Mouse (Mus musculus): Measurements from ENCODE around the gene Fkbp5. TPM values are rescaled to one million over a fixed set of nuclear protein-coding genes. Genes with fewer than 3 reads are reported as not detected.

Gene Fkbp5
- polyA plus RNA-seq, 1 experiment from 2014 or later: 10.0 TPM

GRCm38 (mm10) chr17:28513337-28513736, 4.0 kb downstream of the Fkbp5 start:
- Histone ChIP-seq H3K9me3 (ENCODE audit: control insufficient read depth, low read length) (no peaks in the 10 kb centered on the region), H3K4me3 (ENCODE audit: low read length) (no peak overlapping the region), H3K36me3 (ENCODE audit: control insufficient read depth, insufficient read depth, low read length) (no peaks in the 10 kb centered on the region), H3K9ac (ENCODE audit: low read depth, low read length) (no peak overlapping the region), H3K4me2 (replicated peaks; ENCODE audit: low read depth, low read length) (no peak overlapping the region), H3K4me1 (ENCODE audit: control insufficient read depth, insufficient read depth, low read length) (peaks cover 25% of the 10 kb centered on the region), H3K27me3 (ENCODE audit: control insufficient read depth, insufficient read depth, low read length) (no peaks in the 10 kb centered on the region), H3K27ac (ENCODE audit: low read depth, low read length) (no peak overlapping the region)
- ATAC-seq (ENCODE audit: low FRiP score, low TSS enrichment): no peak
- WGBS: 61% methylated on average over 1 of the region's 1 CpGs

GRCm38 (mm10) chr17:28512696-28513095, 4.6 kb downstream of the Fkbp5 start:
- H3K4me1 ChIP-seq (ENCODE audit: control insufficient read depth, insufficient read depth, low read length): peaks cover 25% of the 10 kb centered on the region
- H3K27ac ChIP-seq (ENCODE audit: low read depth, low read length): peak overlapping the region; percentile 44; the same call in 1 of the 2 replicates
- H3K9ac ChIP-seq (ENCODE audit: low read depth, low read length): no peak overlapping the region
- H3K36me3 ChIP-seq (ENCODE audit: control insufficient read depth, insufficient read depth, low read length): no peaks in the 10 kb centered on the region
- no peak overlapping the region for H3K4me2 ChIP-seq (replicated peaks; ENCODE audit: low read depth, low read length)
- no peak overlapping the region for H3K4me3 ChIP-seq (ENCODE audit: low read length)
- 24% methylated on average over 6 of the region's 6 CpGs for WGBS
- H3K27me3 ChIP-seq (ENCODE audit: control insufficient read depth, insufficient read depth, low read length): no peaks in the 10 kb centered on the region
- ATAC-seq (ENCODE audit: low FRiP score, low TSS enrichment): no peak
- H3K9me3 ChIP-seq (ENCODE audit: control insufficient read depth, low read length): no peaks in the 10 kb centered on the region

- no peak overlapping the region for H3K4me3 ChIP-seq (ENCODE audit: low read length)
- H3K36me3 ChIP-seq (ENCODE audit: control insufficient read depth, insufficient read depth, low read length): no peaks in the 10 kb centered on the region
- H3K9ac ChIP-seq (ENCODE audit: low read depth, low read length): no peak overlapping the region
- no peaks in the 10 kb centered on the region for H3K9me3 ChIP-seq (ENCODE audit: control insufficient read depth, low read length)
- no peaks in the 10 kb centered on the region for H3K27me3 ChIP-seq (ENCODE audit: control insufficient read depth, insufficient read depth, low read length)
- 26% methylated on average over 9 of the region's 9 CpGs for whole genome bisulfite sequencing
- ATAC-seq (ENCODE audit: low FRiP score, low TSS enrichment): no peak
- H3K4me1 ChIP-seq (ENCODE audit: control insufficient read depth, insufficient read depth, low read length): peaks cover 30% of the 10 kb centered on the region
- H3K27ac ChIP-seq (ENCODE audit: low read depth, low read length): 0 out of 2 replicates have a peak overlapping the region, but pooled peaks have one; percentile 44
- no peak overlapping the region for H3K4me2 ChIP-seq (replicated peaks; ENCODE audit: low read depth, low read length)
Observed at GRCm38 (mm10) chr17:28511616-28512541, 5.4 kb downstream of the Fkbp5 start.

- Histone ChIP-seq H3K36me3 (ENCODE audit: control insufficient read depth, insufficient read depth, low read length) (no peaks in the 10 kb centered on the region), H3K4me3 (ENCODE audit: low read length) (peak overlapping the region; percentile 17), H3K27ac (ENCODE audit: low read depth, low read length) (peak overlapping the region; percentile 59; the same call in 1 of the 2 replicates), H3K4me2 (replicated peaks; ENCODE audit: low read depth, low read length) (peak overlapping the region; percentile 41), H3K27me3 (ENCODE audit: control insufficient read depth, insufficient read depth, low read length) (no peaks in the 10 kb centered on the region), H3K9me3 (ENCODE audit: control insufficient read depth, low read length) (no peaks in the 10 kb centered on the region), H3K4me1 (ENCODE audit: control insufficient read depth, insufficient read depth, low read length) (peaks cover 34% of the 10 kb centered on the region), H3K9ac (ENCODE audit: low read depth, low read length) (peak overlapping the region; percentile 37)
- 6% methylated on average over 23 of the region's 28 CpGs for WGBS
- ATAC-seq (ENCODE audit: low FRiP score, low TSS enrichment): no peak
Observed at GRCm38 (mm10) chr17:28510445-28511342, 6.6 kb downstream of the Fkbp5 start.

- WGBS: 25% methylated on average over 4 of the region's 5 CpGs
- H3K36me3 ChIP-seq (ENCODE audit: control insufficient read depth, insufficient read depth, low read length): no peaks in the 10 kb centered on the region
- H3K4me1 ChIP-seq (ENCODE audit: control insufficient read depth, insufficient read depth, low read length): peaks cover 28% of the 10 kb centered on the region
- ATAC-seq (ENCODE audit: low FRiP score, low TSS enrichment): no peak
- peak overlapping the region; percentile 65 for H3K27ac ChIP-seq (ENCODE audit: low read depth, low read length)
- no peak overlapping the region for H3K4me3 ChIP-seq (ENCODE audit: low read length)
- H3K4me2 ChIP-seq (replicated peaks; ENCODE audit: low read depth, low read length): no peak overlapping the region
- H3K9ac ChIP-seq (ENCODE audit: low read depth, low read length): no peak overlapping the region
- no peaks in the 10 kb centered on the region for H3K9me3 ChIP-seq (ENCODE audit: control insufficient read depth, low read length)
- H3K27me3 ChIP-seq (ENCODE audit: control insufficient read depth, insufficient read depth, low read length): no peaks in the 10 kb centered on the region
Observed at GRCm38 (mm10) chr17:28507496-28507895, 9.8 kb downstream of the Fkbp5 start.

GRCm38 (mm10) chr17:28506895-28507294, 10.4 kb downstream of the Fkbp5 start:
- WGBS: 12% methylated on average over 5 of the region's 5 CpGs
- no peaks in the 10 kb centered on the region for H3K36me3 ChIP-seq (ENCODE audit: control insufficient read depth, insufficient read depth, low read length)
- no peaks in the 10 kb centered on the region for H3K27me3 ChIP-seq (ENCODE audit: control insufficient read depth, insufficient read depth, low read length)
- H3K4me1 ChIP-seq (ENCODE audit: control insufficient read depth, insufficient read depth, low read length): peaks cover 28% of the 10 kb centered on the region
- no peak for ATAC-seq (ENCODE audit: low FRiP score, low TSS enrichment)
- no peaks in the 10 kb centered on the region for H3K9me3 ChIP-seq (ENCODE audit: control insufficient read depth, low read length)
- peak overlapping the region; percentile 65; the same call in 1 of the 2 replicates for H3K27ac ChIP-seq (ENCODE audit: low read depth, low read length)
- no peak overlapping the region for H3K4me2 ChIP-seq (replicated peaks; ENCODE audit: low read depth, low read length)
- H3K4me3 ChIP-seq (ENCODE audit: low read length): no peak overlapping the region
- H3K9ac ChIP-seq (ENCODE audit: low read depth, low read length): peak overlapping the region; percentile 34; the same call in 1 of the 2 replicates

- H3K4me2 ChIP-seq (replicated peaks; ENCODE audit: low read depth, low read length): no peak overlapping the region
- no peak for ATAC-seq (ENCODE audit: low FRiP score, low TSS enrichment)
- no peaks in the 10 kb centered on the region for H3K9me3 ChIP-seq (ENCODE audit: control insufficient read depth, low read length)
- WGBS: 95% methylated on average over 4 of the region's 4 CpGs
- H3K9ac ChIP-seq (ENCODE audit: low read depth, low read length): no peak overlapping the region
- H3K4me1 ChIP-seq (ENCODE audit: control insufficient read depth, insufficient read depth, low read length): peaks cover 22% of the 10 kb centered on the region
- no peak overlapping the region for H3K4me3 ChIP-seq (ENCODE audit: low read length)
- H3K36me3 ChIP-seq (ENCODE audit: control insufficient read depth, insufficient read depth, low read length): no peaks in the 10 kb centered on the region
- no peak overlapping the region for H3K27ac ChIP-seq (ENCODE audit: low read depth, low read length)
- no peaks in the 10 kb centered on the region for H3K27me3 ChIP-seq (ENCODE audit: control insufficient read depth, insufficient read depth, low read length)
Observed at GRCm38 (mm10) chr17:28505591-28505990, 11.7 kb downstream of the Fkbp5 start.

- H3K4me2 ChIP-seq (replicated peaks; ENCODE audit: low read depth, low read length): no peak overlapping the region
- WGBS: 60% methylated on average over 6 of the region's 6 CpGs
- ATAC-seq (ENCODE audit: low FRiP score, low TSS enrichment): no peak
- no peaks in the 10 kb centered on the region for H3K9me3 ChIP-seq (ENCODE audit: control insufficient read depth, low read length)
- no peak overlapping the region for H3K9ac ChIP-seq (ENCODE audit: low read depth, low read length)
- H3K36me3 ChIP-seq (ENCODE audit: control insufficient read depth, insufficient read depth, low read length): no peaks in the 10 kb centered on the region
- no peak overlapping the region for H3K27ac ChIP-seq (ENCODE audit: low read depth, low read length)
- H3K4me1 ChIP-seq (ENCODE audit: control insufficient read depth, insufficient read depth, low read length): peaks cover 15% of the 10 kb centered on the region
- no peak overlapping the region for H3K4me3 ChIP-seq (ENCODE audit: low read length)
- H3K27me3 ChIP-seq (ENCODE audit: control insufficient read depth, insufficient read depth, low read length): no peaks in the 10 kb centered on the region
Observed at GRCm38 (mm10) chr17:28504182-28504581, 13.1 kb downstream of the Fkbp5 start.
